Mouse (Mus musculus) liver, adult 2 months (tissue): ENCODE data around the gene Insr.

Experiments
- CTCF ChIP-seq: fragments of 200-500 bp; IDR thresholded peaks from 2 replicates; pipeline ENCODE4 v1.5.1; 2011; ENCODE audit warnings: low read depth, low read length, control low read depth
- POLR2A ChIP-seq: fragments of 200-500 bp; IDR thresholded peaks from 2 replicates; pipeline ENCODE4 v1.6.1; 2011; ENCODE audit warnings: low read length, control low read depth; ENCODE audit not compliant: insufficient read depth; ENCODE audit errors: extremely low read depth

DNA sequence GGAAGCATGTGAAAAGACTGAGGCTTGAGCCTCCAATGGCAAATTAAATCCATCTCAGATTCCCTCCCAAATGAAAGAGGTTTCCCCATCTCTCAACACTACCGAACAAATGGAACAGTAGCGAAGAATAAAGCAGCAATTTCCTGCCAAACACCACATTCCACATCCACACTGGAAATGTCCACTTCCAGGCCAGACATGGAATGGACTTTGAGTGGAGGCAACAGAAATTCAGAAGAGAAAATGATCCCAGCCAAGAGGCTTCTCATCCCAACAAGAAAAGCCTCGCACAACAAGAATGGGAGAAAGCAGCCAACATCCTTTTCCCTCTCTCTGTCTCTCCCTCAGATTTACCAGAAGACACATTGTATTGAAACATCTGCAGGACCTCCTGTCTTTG lies 39.8 kb downstream of the Insr start:
- TF ChIP-seq POLR2A = no peak
- no peak for TF ChIP-seq CTCF
